Mouse (Mus musculus) midbrain, embryonic 10.5 days (tissue): Measurements from ENCODE around the gene Thy1. TPM values are rescaled to one million over a fixed set of nuclear protein-coding genes. Genes with fewer than 3 reads are reported as not detected.

ENCODE experiments used
- DNase-seq: peaks from one replicate; pipeline ENCODE4 v3.0.0-alpha.2; 2017; ENCODE audit warnings: low spot score
- H3K27ac ChIP-seq: fragments of 300-500 bp; sonication (generic); replicated peaks from 2 replicates; pipeline ENCODE4 v1.5.1; 2016; ENCODE audit warnings: mild to moderate bottlenecking
- H3K27me3 ChIP-seq: fragments of 300-500 bp; sonication (generic); 2 replicates; pipeline ENCODE4 v1.6.1; 2016; ENCODE audit warnings: low read depth, mild to moderate bottlenecking; ENCODE audit not compliant: poor library complexity, severe bottlenecking
- H3K36me3 ChIP-seq: fragments of 300-500 bp; sonication (generic); 2 replicates; pipeline ENCODE4 v1.6.1; 2016; ENCODE audit warnings: mild to moderate bottlenecking, moderate library complexity
- H3K4me1 ChIP-seq: fragments of 300-500 bp; sonication (generic); 2 replicates; pipeline ENCODE4 v1.6.1; 2016
- H3K4me3 ChIP-seq: fragments of 300-500 bp; sonication (generic); 2 replicates; pipeline ENCODE4 v1.5.1; 2016; ENCODE audit warnings: mild to moderate bottlenecking, moderate library complexity
- H3K9me3 ChIP-seq: fragments of 300-500 bp; sonication (generic); replicated peaks from 2 replicates; pipeline ENCODE4 v1.6.1; 2016; ENCODE audit warnings: mild to moderate bottlenecking
- WGBS: fragments of 180-500 bp; shearing (Covaris S2); methylation state at CpG from one replicate; pipeline ENCODE4 v1.1.7; 2016; 5-methylcytosine and 5-hydroxymethylcytosine counted together
- polyA plus RNA-seq: library from polyadenylated mRNA; unstranded; fragments of >200 nt; fragmentation: Nextera tagmentation; extraction: Ambion mirVana; gene quantifications from 2 replicates; pipeline ENCODE4 v1.2.1, GENCODE M21; 2016

Thy1 gene
- polyA plus RNA-seq, 1 experiment from 2014 or later, result not detected

DNA sequence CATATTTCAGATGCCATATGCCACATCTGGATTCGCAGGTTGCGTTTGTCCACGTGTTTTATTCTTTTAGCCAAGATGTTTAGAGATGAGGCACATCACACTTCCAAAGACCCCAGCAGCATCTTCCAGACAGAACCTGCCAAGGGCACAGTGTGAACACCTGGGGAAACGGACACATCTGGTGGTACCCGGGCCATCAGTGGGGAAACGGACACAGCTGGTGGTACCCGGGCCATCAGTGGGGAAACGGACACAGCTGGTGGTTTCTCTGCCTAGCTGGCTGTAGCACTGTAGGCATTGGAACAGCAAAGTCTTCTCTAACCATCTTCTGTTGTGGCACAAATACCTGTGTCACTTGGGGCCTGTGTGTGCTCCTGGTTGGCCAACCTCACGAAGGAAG is 52.6 kb downstream of the Thy1 start:
- Histone ChIP-seq H3K4me1 (peaks cover 32% of the 10 kb centered on the region), H3K27ac (no peak overlapping the region), H3K27me3 (no peaks in the 10 kb centered on the region; the same call in 1 of the 2 replicates), H3K36me3 (peaks cover 28% of the 10 kb centered on the region), H3K4me3 (no peak overlapping the region), H3K9me3 (no peaks in the 10 kb centered on the region)
- no peak for DNase-seq
- 93% methylated on average over 9 of the region's 9 CpGs for WGBS

DNA sequence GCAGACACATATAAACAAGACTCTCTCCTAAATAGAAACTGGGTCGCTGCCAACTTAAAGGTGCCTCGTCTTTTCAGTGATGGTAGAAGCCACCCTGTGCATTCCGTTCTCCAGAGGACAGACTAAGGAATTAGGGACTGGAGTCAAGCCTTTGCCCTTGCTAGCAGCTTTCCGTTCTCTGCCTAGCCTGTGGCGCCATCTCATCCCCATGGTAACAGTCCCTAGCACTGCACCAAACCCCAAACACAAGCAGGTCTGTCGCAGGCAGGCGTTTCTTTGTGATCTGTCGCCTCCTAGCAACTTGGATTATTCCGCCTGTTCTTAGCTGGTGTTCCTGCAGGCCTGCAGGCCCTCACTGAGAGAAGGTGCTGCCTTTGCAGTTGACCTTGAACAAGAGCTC is 53.4 kb downstream of the Thy1 start:
- peaks cover 38% of the 10 kb centered on the region for H3K4me1 ChIP-seq
- H3K27me3 ChIP-seq, result no peaks in the 10 kb centered on the region; the same call in 1 of the 2 replicates
- peak; percentile 76 for DNase-seq
- peaks cover 23% of the 10 kb centered on the region for H3K36me3 ChIP-seq
- peak overlapping the region; percentile 71 for H3K27ac ChIP-seq
- H3K4me3 ChIP-seq, result 0 out of 2 replicates have a peak overlapping the region, but pooled peaks have one; percentile 16
- 21% methylated on average over 9 of the region's 9 CpGs for WGBS
- H3K9me3 ChIP-seq, result no peaks in the 10 kb centered on the region

Other genes starting within 250 kb of the Thy1 start
- gene Usp2, start 23.6 kb downstream of the Thy1 start, polyA plus RNA-seq, result 11.3 and 16.5 TPM in 2 replicates
- 0.07 and 0.17 TPM in 2 replicates for gene Mfrp, start 58.3 kb downstream of the Thy1 start, polyA plus RNA-seq
- gene C1qtnf5, start 63.9 kb downstream of the Thy1 start, polyA plus RNA-seq, result 0.29 and 0.93 TPM in 2 replicates
- gene Gm49380, start 70.1 kb downstream of the Thy1 start, polyA plus RNA-seq, result 0.35 and 0.63 TPM in 2 replicates
- gene Rnf26, start 70.1 kb downstream of the Thy1 start, polyA plus RNA-seq, result 81.3 and 81.5 TPM in 2 replicates
- gene Mcam, start 91.1 kb downstream of the Thy1 start, polyA plus RNA-seq, result 12.0 and 13.7 TPM in 2 replicates
- 21.7 and 25.5 TPM in 2 replicates for gene Cbl, start 190.7 kb downstream of the Thy1 start, polyA plus RNA-seq
- not detected in 2 replicates for gene Ccdc153, start 197.3 kb downstream of the Thy1 start, polyA plus RNA-seq
- 0.06 TPM in 1 of 2 replicates, not detected in the other for gene Pdzd3, start 208.1 kb downstream of the Thy1 start, polyA plus RNA-seq
- gene Nlrx1, start 225.2 kb downstream of the Thy1 start, polyA plus RNA-seq, result 2.6 and 2.9 TPM in 2 replicates
- gene Abcg4, start 245.2 kb downstream of the Thy1 start, polyA plus RNA-seq, result 6.4 and 8.6 TPM in 2 replicates